Mouse (Mus musculus) C2C12 (cell line): Measurements from ENCODE around the gene Fem1a. TPM values are rescaled to one million over a fixed set of nuclear protein-coding genes. Genes with fewer than 3 reads are reported as not detected.
A peak's percentile ranks its signal among the peaks of the same experiment; 100 is the strongest.

Experiments
- H3K27me3 ChIP-seq: one replicate; pipeline ENCODE4 v1.6.1; 2011; ENCODE audit not compliant: control insufficient read depth, insufficient read depth, insufficient read length
- H3K36me3 ChIP-seq: one replicate; pipeline ENCODE4 v1.6.1; 2011; ENCODE audit not compliant: control insufficient read depth, insufficient read depth
- H3K4me3 ChIP-seq: one replicate; pipeline ENCODE4 v1.5.1; 2011; ENCODE audit warnings: mild to moderate bottlenecking, control low read depth; ENCODE audit not compliant: poor library complexity, insufficient read depth, severe bottlenecking
- H3K79me2 ChIP-seq: one replicate; pipeline ENCODE4 v1.6.1; 2011; ENCODE audit not compliant: control insufficient read depth, insufficient read depth
- H3K79me3 ChIP-seq: one replicate; pipeline ENCODE4 v1.6.1; 2011; ENCODE audit warnings: low read depth, control low read depth
- H3ac ChIP-seq: one replicate; pipeline ENCODE3; 2011; ENCODE audit warnings: low read depth; ENCODE audit not compliant: control insufficient read depth, insufficient read length
- CEBPB ChIP-seq: IDR thresholded peaks from one replicate; pipeline ENCODE4 v1.6.1; 2011; ENCODE audit warnings: low read depth, mild to moderate bottlenecking, control low read depth, moderate library complexity
- CTCF ChIP-seq: IDR thresholded peaks from one replicate; pipeline ENCODE4 v1.5.1; 2011; ENCODE audit not compliant: control insufficient read depth, insufficient read depth, insufficient read length
- FOSL1 ChIP-seq: IDR thresholded peaks from one replicate; pipeline ENCODE4 v1.8.0; 2011; ENCODE audit warnings: mild to moderate bottlenecking, low read length; ENCODE audit not compliant: poor library complexity, insufficient read depth, severe bottlenecking
- MAX ChIP-seq: IDR thresholded peaks from one replicate; pipeline ENCODE4 v1.6.1; 2011; ENCODE audit warnings: mild to moderate bottlenecking, control low read depth
- MYOD1 ChIP-seq: IDR thresholded peaks from one replicate; pipeline ENCODE4 v1.6.1; 2011; ENCODE audit warnings: low read depth; ENCODE audit not compliant: control insufficient read depth, insufficient read length
- MYOG ChIP-seq: IDR thresholded peaks from one replicate; pipeline ENCODE4 v1.6.1; 2011; ENCODE audit not compliant: control insufficient read depth, insufficient read length; ENCODE audit errors: extremely low read depth
- USF1 ChIP-seq: IDR thresholded peaks from one replicate; pipeline ENCODE4 v1.6.1; 2011; ENCODE audit warnings: low read depth, mild to moderate bottlenecking, control low read depth, moderate library complexity
- polyA plus RNA-seq: library from polyadenylated mRNA; unstranded; fragments of >200 nt; fragmentation: generic; extraction: Trizol; gene quantifications from one replicate; pipeline ENCODE4 v1.2.1, GENCODE M21; 2012; ENCODE audit warnings: missing spikeins

The Fem1a gene
- polyA plus RNA-seq, 1 experiment = 18.1 TPM

DNA sequence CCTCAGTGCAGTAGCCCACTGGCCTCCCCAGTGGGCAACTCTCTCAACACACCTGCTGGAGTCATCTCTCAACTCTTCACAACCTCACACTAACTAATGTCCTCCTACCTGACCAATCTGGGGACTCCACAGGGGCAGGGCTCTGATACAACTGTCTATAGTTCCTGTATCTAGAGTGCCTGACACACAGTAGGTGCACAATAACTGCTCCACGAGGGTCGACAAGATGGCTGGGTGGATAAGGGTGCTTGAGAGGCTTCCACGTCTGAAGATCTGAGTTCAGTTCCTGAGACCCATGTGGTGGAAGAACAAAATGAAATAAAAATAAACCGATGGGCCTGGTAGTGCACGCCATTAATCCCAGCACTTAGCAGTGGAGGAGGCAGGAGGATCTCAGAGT is 17.4 kb downstream of the Fem1a start:
- H3ac ChIP-seq = no peak overlapping the region
- TF ChIP-seq FOSL1 = no peak
- TF ChIP-seq MYOD1 = no peak
- no peak for TF ChIP-seq CEBPB
- no peak for TF ChIP-seq MYOG
- TF ChIP-seq MAX = no peak
- no peak for TF ChIP-seq USF1
- TF ChIP-seq CTCF = no peak

DNA sequence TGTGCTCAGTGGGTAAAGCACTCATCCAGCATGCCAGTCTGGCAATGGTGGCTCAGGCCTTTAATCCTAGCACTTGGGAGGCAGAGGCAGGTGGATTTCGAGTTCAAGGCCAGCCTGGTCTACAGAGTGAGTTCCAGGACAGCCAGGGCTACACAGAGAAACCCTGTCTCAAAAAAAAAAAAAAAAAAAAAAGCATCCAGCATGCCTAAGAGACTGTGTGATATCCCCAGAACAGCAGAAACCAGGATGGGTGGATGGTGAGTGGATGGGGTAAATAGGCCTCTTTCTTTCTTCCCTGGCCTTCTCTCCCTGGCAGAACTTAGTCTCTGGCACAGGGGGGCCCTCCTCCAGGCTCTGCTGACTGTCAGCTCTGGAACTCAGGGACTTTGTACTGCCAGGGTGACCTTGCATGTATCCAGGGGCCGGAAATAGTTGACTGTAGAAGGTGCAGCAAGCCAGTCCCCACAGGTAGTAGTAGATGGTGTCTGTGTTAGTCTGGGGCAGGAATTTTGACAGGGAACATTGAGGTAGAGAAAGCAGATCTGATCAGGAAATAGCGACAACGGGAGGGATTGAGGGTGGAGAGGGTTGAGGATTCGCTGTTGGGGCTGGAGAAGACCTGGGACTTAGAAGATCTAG is 19.4 kb downstream of the Fem1a start:
- peaks cover 15% of the 10 kb centered on the region for H3K79me2 ChIP-seq
- H3K4me3 ChIP-seq = peak overlapping the region; percentile 45
- peaks cover 5% of the 10 kb centered on the region for H3K79me3 ChIP-seq
- H3K27me3 ChIP-seq = no peaks in the 10 kb centered on the region
- peaks cover 10% of the 10 kb centered on the region for H3K36me3 ChIP-seq
- TF ChIP-seq MYOG (no peak), USF1 (no peak), CEBPB (no peak), CTCF (no peak), MAX (no peak), MYOD1 (no peak), FOSL1 (no peak)
- H3ac ChIP-seq = peak overlapping the region; percentile 74

More for the DNA sequence above, 17.4 kb downstream of the Fem1a start:
- H3K27me3 ChIP-seq = no peaks in the 10 kb centered on the region
- no peak overlapping the region for H3K4me3 ChIP-seq
- peaks cover 5% of the 10 kb centered on the region for H3K79me3 ChIP-seq
- H3K79me2 ChIP-seq = peaks cover 15% of the 10 kb centered on the region
- H3K36me3 ChIP-seq = peaks cover 4% of the 10 kb centered on the region

DNA sequence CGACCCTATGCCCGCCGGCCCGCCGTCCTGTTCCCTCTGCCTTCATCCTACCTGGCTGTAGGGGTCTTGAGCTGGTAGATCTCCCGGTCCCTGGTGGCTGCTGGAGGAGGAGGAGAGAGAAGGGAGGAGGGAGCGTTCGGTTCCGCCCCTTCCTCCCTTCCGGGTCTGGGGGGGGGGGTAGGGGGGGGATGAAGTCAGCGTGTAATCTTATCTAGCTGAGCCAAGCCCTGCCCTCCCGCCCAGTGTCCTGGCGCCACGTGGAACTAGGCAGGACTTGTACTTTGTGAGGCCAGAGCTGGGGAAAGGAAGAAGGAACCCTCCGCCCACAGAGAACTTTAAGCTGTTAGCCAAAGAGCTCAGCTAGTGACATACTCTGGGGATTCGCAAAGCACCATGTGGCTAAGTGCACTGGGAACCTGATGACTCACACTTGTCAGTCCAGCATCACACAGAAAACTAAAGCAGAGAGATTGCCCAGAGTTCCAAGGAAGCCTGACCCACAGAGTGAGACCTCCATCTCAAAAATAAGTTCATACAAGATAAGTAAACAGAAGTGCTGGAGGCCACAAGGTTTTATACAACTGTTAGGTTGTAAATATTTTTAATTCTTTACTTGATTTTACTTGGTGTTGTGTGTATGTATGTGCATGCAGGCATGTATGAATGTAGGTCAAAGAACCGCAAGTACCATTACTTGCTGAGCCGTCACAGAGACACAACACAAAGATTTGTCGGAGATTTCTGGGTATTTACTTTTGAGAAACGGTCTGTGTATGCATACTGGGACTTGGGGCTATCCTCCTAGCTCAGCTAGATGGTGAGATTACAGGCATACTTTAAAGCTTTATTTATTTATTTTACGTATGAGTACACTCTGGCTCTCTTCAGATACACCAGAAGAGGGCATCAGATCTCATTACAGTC is 20.3 kb downstream of the Fem1a start, which contains the start of gene Ticam1:
Gene Ticam1 (minus strand): TSS at position 144 of the 924 bp plus-strand sequence.
- Histone ChIP-seq H3K4me3 (peak within 1 kb of the TSS; percentile 45), H3K79me3 (peaks cover 5% of the 10 kb centered on the region), H3K27me3 (no peaks in the 10 kb centered on the region), H3ac (peak within 1 kb of the TSS; percentile 74), H3K36me3 (peaks cover 10% of the 10 kb centered on the region), H3K79me2 (peaks cover 15% of the 10 kb centered on the region)
- TF ChIP-seq FOSL1 (peak; percentile 50), MYOG (no peak), MAX (peak; percentile 91), USF1 (peak; percentile 73), CTCF (no peak)

DNA sequence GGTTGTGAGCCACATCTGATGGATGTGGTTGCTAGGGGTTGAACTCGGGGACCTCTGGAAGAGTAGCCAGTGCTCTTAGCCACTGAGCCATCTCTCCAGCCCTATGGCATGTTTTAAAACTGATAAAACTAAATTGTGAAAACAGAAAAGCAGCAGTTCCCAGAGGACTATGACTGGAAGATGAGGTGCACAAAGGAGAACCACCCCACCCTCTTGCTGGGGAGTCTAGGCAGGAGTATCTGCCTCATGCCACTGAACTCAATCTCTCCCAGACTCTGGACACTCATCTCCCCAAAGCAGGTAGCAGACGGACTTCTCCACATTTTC is 20.9 kb downstream of the Fem1a start:
- no peak overlapping the region for H3K4me3 ChIP-seq

DNA sequence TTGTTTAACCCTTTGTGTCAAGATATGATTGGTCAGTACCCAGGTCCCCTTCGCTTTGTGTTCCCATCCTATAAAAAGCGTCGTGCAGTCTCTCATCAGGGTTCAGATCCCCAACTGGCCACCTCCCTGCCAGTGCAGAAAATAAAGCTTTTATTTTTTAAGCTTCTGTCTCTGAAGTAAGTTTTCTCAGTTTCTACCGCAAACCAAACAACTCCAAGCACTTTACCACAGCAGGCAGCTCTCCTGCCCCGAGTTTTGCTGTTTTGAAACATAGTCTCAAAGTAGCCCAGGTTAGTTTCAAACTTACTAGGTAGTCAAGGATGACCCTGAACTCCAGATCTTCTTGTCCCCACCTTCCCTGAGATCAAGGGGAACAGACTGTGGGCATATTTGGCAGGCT is 21.7 kb downstream of the Fem1a start:
- Histone ChIP-seq H3K79me2 (peaks cover 15% of the 10 kb centered on the region), H3K36me3 (peaks cover 8% of the 10 kb centered on the region), H3K79me3 (peaks cover 5% of the 10 kb centered on the region), H3K27me3 (no peaks in the 10 kb centered on the region), H3K4me3 (no peak overlapping the region), H3ac (no peak overlapping the region)
- no peak for TF ChIP-seq CTCF
- TF ChIP-seq MYOG = no peak
- no peak for TF ChIP-seq MAX
- no peak for TF ChIP-seq MYOD1
- no peak for TF ChIP-seq CEBPB
- no peak for TF ChIP-seq USF1
- no peak for TF ChIP-seq FOSL1

More for the DNA sequence above, 20.9 kb downstream of the Fem1a start:
- Histone ChIP-seq H3K36me3 (peaks cover 8% of the 10 kb centered on the region), H3K79me3 (peaks cover 5% of the 10 kb centered on the region), H3K79me2 (peaks cover 15% of the 10 kb centered on the region), H3ac (no peak overlapping the region), H3K27me3 (no peaks in the 10 kb centered on the region)
- no peak for TF ChIP-seq CEBPB

DNA sequence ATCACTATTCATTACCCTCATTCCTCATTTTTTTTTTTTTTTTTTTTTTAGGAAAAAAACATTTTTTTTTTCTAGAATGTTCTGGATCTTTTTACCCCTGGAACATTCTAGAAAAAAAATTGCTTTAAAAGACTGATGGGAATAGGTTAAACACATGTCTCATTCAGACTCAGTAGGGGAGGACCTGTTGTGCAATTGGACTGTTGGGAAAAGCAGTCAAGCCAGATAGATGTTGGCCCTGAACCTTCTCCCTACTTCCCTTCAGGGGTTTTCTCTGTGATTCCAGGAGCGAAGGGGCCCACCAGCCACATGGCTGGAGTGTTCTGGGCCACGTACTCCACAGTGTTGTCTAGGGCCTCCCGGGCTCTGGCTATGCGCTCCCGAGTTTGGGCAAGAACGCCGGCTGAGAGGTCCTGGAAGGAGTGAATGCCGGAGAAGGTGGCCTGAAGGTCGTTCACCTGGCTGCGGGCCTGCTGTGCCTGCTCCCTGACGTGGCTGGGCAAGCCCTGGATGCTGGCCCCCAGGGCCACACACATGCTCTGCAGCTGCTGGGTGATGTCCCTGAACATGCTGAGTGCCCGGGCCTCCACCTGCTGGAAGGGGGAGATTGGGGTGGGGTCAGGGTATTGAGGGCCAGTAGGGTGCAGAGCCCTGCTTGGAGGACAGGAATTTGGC is 23.0 kb downstream of the Fem1a start:
- Histone ChIP-seq H3K79me2 (peaks cover 15% of the 10 kb centered on the region), H3ac (no peak overlapping the region), H3K4me3 (no peak overlapping the region), H3K36me3 (peaks cover 8% of the 10 kb centered on the region), H3K27me3 (no peaks in the 10 kb centered on the region), H3K79me3 (peaks cover 5% of the 10 kb centered on the region)
- no peak for TF ChIP-seq MAX
- TF ChIP-seq MYOG = no peak
- TF ChIP-seq CEBPB = no peak
- TF ChIP-seq MYOD1 = no peak
- TF ChIP-seq USF1 = no peak
- TF ChIP-seq FOSL1 = no peak
- TF ChIP-seq CTCF = no peak
